Mouse (Mus musculus) CH12.LX (cell line): ENCODE data around the gene Asb11. TPM values are rescaled to one million over a fixed set of nuclear protein-coding genes. Genes with fewer than 3 reads are reported as not detected.

Experiments used
- DNase-seq: peaks from one replicate; pipeline ENCODE4 v3.0.0-alpha.2; 2013; ENCODE audit errors: extremely low read depth
- H3K27ac ChIP-seq: 2 replicates; pipeline ENCODE4 v1.5.1; 2012; ENCODE audit warnings: low read depth, mild to moderate bottlenecking, control low read depth, moderate library complexity; ENCODE audit not compliant: insufficient read depth
- H3K27me3 ChIP-seq: replicated peaks from 2 replicates; pipeline ENCODE3; 2012; ENCODE audit warnings: inconsistent platforms
- H3K36me3 ChIP-seq, 2 experiments: replicated peaks in 1 of 2; 2 replicates each; pipeline versions ENCODE3 to v1.6.1; 2012; ENCODE audit warnings: inconsistent platforms in 1 of 2, low read length in 1 of 2, mild to moderate bottlenecking in 1 of 2, mixed read lengths in 1 of 2, moderate library complexity in 1 of 2; ENCODE audit not compliant: control insufficient read depth in 1 of 2, insufficient read depth in 1 of 2
- H3K4me1 ChIP-seq, 2 experiments: 2 replicates each; pipeline ENCODE4 v1.6.1; 2012; ENCODE audit warnings: inconsistent platforms in 1 of 2, moderate library complexity in 1 of 2; ENCODE audit not compliant: insufficient read depth in 2 of 2, control insufficient read depth in 1 of 2
- H3K4me2 ChIP-seq: 2 replicates; pipeline ENCODE4 v1.6.1; 2012; ENCODE audit warnings: low read depth, mild to moderate bottlenecking, control low read depth; ENCODE audit not compliant: poor library complexity, insufficient read depth, severe bottlenecking
- H3K4me3 ChIP-seq, 3 experiments: fragments of 150-350 bp in 1 of 3; sonication (generic) in 1 of 3; replicated peaks in 1 of 3; 2 replicates each; pipeline versions ENCODE3 to v1.5.1; 2011 to 2012; ENCODE audit warnings: low read depth in 2 of 3, low read length in 2 of 3, mild to moderate bottlenecking in 2 of 3, moderate library complexity in 2 of 3, control low read depth in 1 of 3, improper control_type of control experiment in 1 of 3, inconsistent platforms in 1 of 3, mixed read lengths in 1 of 3; ENCODE audit not compliant: poor library complexity in 1 of 3
- H3K79me2 ChIP-seq: replicated peaks from 2 replicates; pipeline ENCODE4 v1.6.1; 2012; ENCODE audit warnings: mild to moderate bottlenecking, moderate library complexity; ENCODE audit not compliant: control insufficient read depth, poor library complexity, insufficient read depth, severe bottlenecking; ENCODE audit errors: extremely low read depth
- H3K9ac ChIP-seq: 2 replicates; pipeline ENCODE4 v1.6.1; 2012; ENCODE audit warnings: low read depth, mild to moderate bottlenecking, control low read depth, moderate library complexity; ENCODE audit not compliant: insufficient read depth
- H3K9me3 ChIP-seq: replicated peaks from 2 replicates; pipeline ENCODE3; 2012; ENCODE audit warnings: low read length, inconsistent platforms, mixed read lengths
- CHD1 ChIP-seq: IDR thresholded peaks from 2 replicates; pipeline ENCODE4 v1.6.1; 2012; ENCODE audit warnings: low read depth, low read length, improper control_type of control experiment, inconsistent platforms
- CHD2 ChIP-seq: IDR thresholded peaks from 2 replicates; pipeline ENCODE4 v1.6.1; 2011; ENCODE audit warnings: low read length, improper control_type of control experiment
- CTCF ChIP-seq, 2 experiments: IDR thresholded peaks in 1 of 2; conservative IDR thresholded peaks in 1 of 2; 2 replicates each; pipeline ENCODE4 v1.5.1; 2011 to 2012; ENCODE audit warnings: low read depth in 2 of 2, low read length in 2 of 2, improper control_type of control experiment in 1 of 2, inconsistent platforms in 1 of 2, mild to moderate bottlenecking in 1 of 2, moderate library complexity in 1 of 2
- ELF1 ChIP-seq: IDR thresholded peaks from 2 replicates; pipeline ENCODE4 v1.6.1; 2014; ENCODE audit warnings: low read depth, mild to moderate bottlenecking, inconsistent platforms, low read length, improper control_type of control experiment
- ETS1 ChIP-seq: conservative IDR thresholded peaks from 2 replicates; pipeline ENCODE4 v1.6.1; 2012; ENCODE audit warnings: low read depth, mild to moderate bottlenecking, inconsistent platforms, low read length, improper control_type of control experiment, moderate library complexity
- GABPA ChIP-seq: IDR thresholded peaks from 2 replicates; pipeline ENCODE4 v1.6.1; 2012; ENCODE audit warnings: low read depth, low read length, improper control_type of control experiment, inconsistent platforms; ENCODE audit not compliant: insufficient replicate concordance
- IRF4 ChIP-seq: IDR thresholded peaks from 2 replicates; pipeline ENCODE4 v1.6.1; 2014; ENCODE audit warnings: low read depth, mild to moderate bottlenecking, inconsistent platforms, low read length, improper control_type of control experiment
- JUND ChIP-seq: conservative IDR thresholded peaks from 2 replicates; pipeline ENCODE4 v1.6.1; 2011; ENCODE audit warnings: low read depth, low read length, improper control_type of control experiment
- KAT2A ChIP-seq: IDR thresholded peaks from 2 replicates; pipeline ENCODE4 v1.6.1; 2012; ENCODE audit warnings: low read length, improper control_type of control experiment, inconsistent platforms; ENCODE audit not compliant: insufficient replicate concordance
- MAX ChIP-seq: IDR thresholded peaks from 2 replicates; pipeline ENCODE4 v1.6.1; 2011; ENCODE audit warnings: low read length, improper control_type of control experiment
- MEF2A ChIP-seq: IDR thresholded peaks from 2 replicates; pipeline ENCODE4 v1.6.1; 2014; ENCODE audit warnings: low read depth, mild to moderate bottlenecking, inconsistent platforms, low read length, improper control_type of control experiment, borderline replicate concordance
- MXI1 ChIP-seq: IDR thresholded peaks from 2 replicates; pipeline ENCODE4 v1.6.1; 2011; ENCODE audit warnings: mild to moderate bottlenecking, low read depth, low read length, improper control_type of control experiment
- NELFE ChIP-seq: IDR thresholded peaks from 2 replicates; pipeline ENCODE4 v1.6.1; 2011; ENCODE audit warnings: low read depth, low read length, improper control_type of control experiment
- PAX5 ChIP-seq: IDR thresholded peaks from 2 replicates; pipeline ENCODE4 v1.6.1; 2012; ENCODE audit warnings: low read length, inconsistent platforms, mixed read lengths
- POLR2AphosphoS2 ChIP-seq: IDR thresholded peaks from 2 replicates; pipeline ENCODE4 v1.6.1; 2011; ENCODE audit warnings: low read depth, low read length, improper control_type of control experiment
- RAD21 ChIP-seq: IDR thresholded peaks from 2 replicates; pipeline ENCODE4 v1.6.1; 2011; ENCODE audit warnings: low read depth, mild to moderate bottlenecking, low read length, improper control_type of control experiment, moderate library complexity
- RCOR1 ChIP-seq: conservative IDR thresholded peaks from 2 replicates; pipeline ENCODE4 v1.6.1; 2012; ENCODE audit warnings: low read depth, mild to moderate bottlenecking, inconsistent platforms, low read length, improper control_type of control experiment
- SIN3A ChIP-seq: IDR thresholded peaks from 2 replicates; pipeline ENCODE4 v1.6.1; 2012; ENCODE audit warnings: low read length, improper control_type of control experiment, inconsistent platforms
- TBP ChIP-seq: conservative IDR thresholded peaks from 2 replicates; pipeline ENCODE4 v1.6.1; 2011; ENCODE audit warnings: low read depth, low read length, improper control_type of control experiment
- TCF12 ChIP-seq: IDR thresholded peaks from 2 replicates; pipeline ENCODE4 v1.6.1; 2014; ENCODE audit warnings: low read depth, mild to moderate bottlenecking, inconsistent platforms, low read length, improper control_type of control experiment
- USF1 ChIP-seq: IDR thresholded peaks from 2 replicates; pipeline ENCODE4 v1.6.1; 2014; ENCODE audit warnings: low read depth, mild to moderate bottlenecking, inconsistent platforms, low read length, improper control_type of control experiment
- ZKSCAN1 ChIP-seq: IDR thresholded peaks from 2 replicates; pipeline ENCODE4 v1.6.1; 2012; ENCODE audit warnings: low read depth, inconsistent platforms, low read length, improper control_type of control experiment, borderline replicate concordance
- dilution Hi-C: fragments of 300-500 bp; cut with MboI; formaldehyde crosslinking; loops from 2 replicates; pipeline ENCODE4 v1.14.3; 2020; ENCODE audit warnings: low sequenced_read_pairs; ENCODE audit not compliant: extremely low pct_unique_long_range_greater_than_20kb, extremely low pct_ligation_motif_present
- in situ Hi-C: fragments of 300-500 bp; cut with MboI; formaldehyde crosslinking; loops from 3 replicates; pipeline ENCODE4 v1.14.3; 2019; ENCODE audit warnings: low sequenced_read_pairs, low pct_ligation_motif_present, low pct_unique_long_range_greater_than_20kb, mixed read lengths
- polyA plus RNA-seq: library from polyadenylated mRNA; unstranded; fragments of >175 nt; gene quantifications from 2 replicates; pipeline ENCODE4 v1.2.1, GENCODE M21; 2012; ENCODE audit warnings: low read depth; ENCODE audit not compliant: insufficient read length
- total RNA-seq, 2 experiments: library from RNA; depleted of rRNA; stranded (reverse); fragments of 300-350 nt in 1 of 2; fragments of >200 nt in 1 of 2; gene quantifications; 2 replicates each; pipeline ENCODE4 v1.2.3; 2012 to 2014

Gene Asb11
- total and polyA plus RNA-seq, 3 experiments, result not detected

DNA sequence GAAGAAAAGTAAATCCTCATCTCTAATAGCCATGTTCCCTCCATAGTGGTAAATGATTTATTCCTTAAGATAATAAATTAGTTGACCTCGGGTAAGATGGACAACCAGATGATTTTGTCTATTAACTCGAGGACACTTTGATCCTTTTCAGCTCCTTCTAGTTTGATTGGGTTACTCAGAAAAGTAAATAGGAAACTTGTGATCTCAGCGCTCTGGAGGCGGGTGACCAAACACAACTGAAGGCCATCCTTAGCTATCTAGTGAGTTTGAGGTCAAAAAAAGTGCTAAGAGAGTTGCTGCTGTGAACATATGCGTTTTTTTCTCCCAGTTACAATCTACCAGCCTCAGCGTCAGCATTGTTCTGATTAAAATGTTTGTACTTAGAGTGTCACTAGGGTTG, 6.2 kb upstream of the Asb11 start:
- Histone ChIP-seq H3K9me3 (no peaks in the 10 kb centered on the region), H3K27ac (no peak overlapping the region), H3K27me3 (no peaks in the 10 kb centered on the region), H3K4me3 (no peak overlapping the region), H3K4me1 (no peaks in the 10 kb centered on the region), H3K36me3 (peaks cover 13 to 60% of the 10 kb centered on the region in 2 experiments), H3K4me2 (no peak overlapping the region), H3K79me2 (no peaks in the 10 kb centered on the region), H3K9ac (no peak overlapping the region)
- TF ChIP-seq TBP (no peak), MEF2A (no peak), IRF4 (no peak), MXI1 (no peak), ELF1 (no peak), POLR2AphosphoS2 (no peak)
- dilution Hi-C loops (no loop called here), in situ Hi-C loops (no loop called here)
- no peak for DNase-seq

DNA sequence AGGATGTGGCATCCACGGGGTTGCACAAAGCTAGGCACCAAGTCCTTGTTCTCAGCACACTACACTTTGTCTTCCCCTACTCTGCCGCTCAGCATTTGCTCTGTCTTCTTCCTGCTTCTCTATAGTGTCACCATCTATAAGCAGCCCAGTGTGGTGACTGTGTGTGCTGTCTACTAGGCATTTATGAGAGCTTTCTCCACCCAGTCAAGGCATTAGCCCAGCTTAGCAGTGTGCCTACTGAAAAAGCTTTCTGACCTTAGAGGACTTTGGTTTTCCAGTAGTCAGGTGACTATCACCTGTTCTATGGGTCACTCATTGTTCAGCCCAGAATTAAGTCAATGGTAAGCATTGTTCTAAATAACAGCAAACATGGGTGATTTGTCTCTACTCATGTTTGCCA, 5.7 kb upstream of the Asb11 start:
- H3K36me3 ChIP-seq, result peaks cover 13 to 61% of the 10 kb centered on the region in 2 experiments
- no peak for DNase-seq
- H3K27me3 ChIP-seq, result no peaks in the 10 kb centered on the region
- no peak overlapping the region for H3K9ac ChIP-seq
- H3K9me3 ChIP-seq, result no peaks in the 10 kb centered on the region
- no peaks in the 10 kb centered on the region for H3K4me1 ChIP-seq
- no peak overlapping the region for H3K4me2 ChIP-seq
- no peaks in the 10 kb centered on the region for H3K79me2 ChIP-seq
- H3K27ac ChIP-seq, result no peak overlapping the region
- no peak for TF ChIP-seq ZKSCAN1
- no peak for TF ChIP-seq NELFE
- TF ChIP-seq GABPA, result no peak
- no peak for TF ChIP-seq IRF4
- no peak for TF ChIP-seq RAD21
- no peak for TF ChIP-seq MEF2A
- no peak for TF ChIP-seq TBP
- no peak overlapping the region for H3K4me3 ChIP-seq
- in situ Hi-C loops (no loop called here), dilution Hi-C loops (no loop called here)

DNA sequence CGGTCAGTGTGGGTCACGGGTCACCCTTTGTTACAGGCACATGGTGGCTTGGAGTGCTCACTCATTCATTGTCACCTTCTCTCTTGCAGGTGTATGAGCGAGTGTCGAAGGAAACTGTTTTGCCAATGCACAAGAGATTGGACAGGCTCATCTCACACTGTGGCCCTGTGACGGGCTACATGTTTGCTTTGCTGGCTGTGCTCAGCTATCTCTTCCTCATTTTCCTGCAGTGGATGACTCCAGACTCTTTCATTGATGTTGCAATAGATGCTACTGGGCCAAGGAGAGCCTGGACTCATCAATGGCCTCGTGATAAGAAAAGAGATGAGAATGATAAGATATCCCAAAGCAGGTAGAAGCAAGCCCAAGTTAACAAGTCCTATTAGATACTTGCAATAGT, 5.3 kb upstream of the Asb11 start:
- no peaks in the 10 kb centered on the region for H3K4me1 ChIP-seq
- H3K9ac ChIP-seq, result no peak overlapping the region
- no peaks in the 10 kb centered on the region for H3K79me2 ChIP-seq
- DNase-seq, result no peak
- no peaks in the 10 kb centered on the region for H3K27me3 ChIP-seq
- TF ChIP-seq POLR2AphosphoS2 (no peak), JUND (no peak), SIN3A (no peak), MAX (no peak), MEF2A (no peak), RCOR1 (no peak), ZKSCAN1 (no peak), ETS1 (no peak), CHD2 (no peak), USF1 (no peak), PAX5 (no peak), TBP (no peak), ELF1 (no peak), CHD1 (no peak), IRF4 (no peak), CTCF (conservative IDR thresholded peaks at IDR 0.05 in 1 of 2, IDR thresholded peaks at IDR 0.05 in 1 of 2; ENCODE audit: low read depth in 2 of 2, low read length in 2 of 2) (no peak), KAT2A (no peak), TCF12 (no peak)
- TF ChIP-seq, all 38 proteins: peak for 0
- Histone ChIP-seq H3K4me2 (no peak overlapping the region), H3K9me3 (no peaks in the 10 kb centered on the region), H3K27ac (no peak overlapping the region), H3K4me3 (no peak overlapping the region), H3K36me3 (peaks cover 13 to 61% of the 10 kb centered on the region in 2 experiments)
- dilution Hi-C loops, result no loop called here
- in situ Hi-C loops, result no loop called here
